Mouse (Mus musculus) brown adipose tissue, adult 24 weeks (tissue): ENCODE measurements around the gene Gm6760. TPM values are rescaled to one million over a fixed set of nuclear protein-coding genes. Genes with fewer than 3 reads are reported as not detected.

ENCODE experiments used
- H3K27ac ChIP-seq: fragments of 200-500 bp; replicated peaks from 2 replicates; pipeline ENCODE4 v1.5.1; 2012; ENCODE audit warnings: low read depth, mild to moderate bottlenecking, low read length
- H3K4me1 ChIP-seq: fragments of 200-500 bp; 2 replicates; pipeline ENCODE4 v1.6.1; 2012; ENCODE audit warnings: low read length, mixed read lengths; ENCODE audit not compliant: control insufficient read depth, insufficient read depth, insufficient read length
- H3K4me3 ChIP-seq: fragments of 200-500 bp; 2 replicates; pipeline ENCODE4 v1.5.1; 2012; ENCODE audit warnings: low read depth, mild to moderate bottlenecking, low read length, moderate library complexity; ENCODE audit not compliant: insufficient read depth
- polyA plus RNA-seq: library from polyadenylated mRNA; stranded (reverse); fragments of >200 nt; gene quantifications from 2 replicates; pipeline ENCODE4 v1.2.4, GENCODE M21; 2012; ENCODE audit not compliant: missing spikeins, insufficient read depth, insufficient read length

Gm6760 gene
- polyA plus RNA-seq: not detected in 2 replicates

GRCm38 (mm10) chrX:64152098-64152497 is at the start of gene Gm6760:
Gm6760 (minus strand) TSS chrX:64152198.
- Histone ChIP-seq H3K4me3 (no peak within 1 kb of the TSS), H3K4me1 (no peaks in the 10 kb centered on the region), H3K27ac (no peak within 1 kb of the TSS)

DNA sequence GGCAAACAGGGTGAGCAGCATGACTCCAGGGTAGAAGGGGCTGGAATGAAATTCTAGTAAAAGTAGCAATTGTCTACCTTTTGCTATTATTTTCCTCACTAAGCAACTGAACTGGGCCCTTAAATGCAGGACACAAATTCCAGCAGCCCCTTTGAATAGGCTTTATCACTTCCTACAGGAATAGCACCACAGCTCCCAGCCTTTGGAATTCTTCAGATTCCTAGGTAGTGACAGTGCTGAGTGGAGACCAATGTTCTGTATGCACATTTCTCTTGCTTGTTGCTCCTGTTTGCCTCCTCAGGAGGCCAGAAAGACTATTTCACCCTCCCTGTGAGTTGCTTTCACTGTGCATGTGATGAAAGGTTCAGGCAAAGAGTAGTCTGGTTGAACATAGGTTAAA is 29.2 kb upstream of the Gm6760 start:
- H3K4me1 ChIP-seq: no peaks in the 10 kb centered on the region
- no peak overlapping the region for H3K27ac ChIP-seq
- H3K4me3 ChIP-seq: no peak overlapping the region

DNA sequence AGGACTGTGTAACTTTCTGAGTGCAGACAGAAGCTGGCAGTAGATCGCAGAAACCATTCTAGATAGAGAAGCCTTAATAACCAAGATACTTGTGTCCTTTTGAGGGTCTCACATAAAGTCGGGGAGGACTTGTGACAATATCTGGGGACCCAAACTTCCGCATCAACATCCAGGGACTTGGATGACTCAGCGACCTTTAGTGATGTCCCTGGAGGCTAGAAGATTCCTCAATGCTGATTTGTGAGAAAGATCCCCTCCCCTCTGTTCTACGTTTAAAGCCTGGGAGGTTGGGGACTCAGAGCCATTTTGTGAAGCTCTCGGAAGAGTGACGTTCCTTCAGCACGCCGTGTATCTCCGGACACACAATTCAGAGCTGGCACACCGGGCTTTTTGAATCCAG is 21.2 kb upstream of the Gm6760 start, which contains the start of gene 3830417A13Rik:
TSS of gene 3830417A13Rik (plus strand) at position 301 of the 400 bp plus-strand sequence.
- Histone ChIP-seq H3K27ac (no peak within 1 kb of the TSS), H3K4me1 (no peaks in the 10 kb centered on the region), H3K4me3 (no peak within 1 kb of the TSS)

Other genes with a start within 250 kb of the Gm6760 start
- not detected in 2 replicates for gene 3830417A13Rik, start 21.4 kb upstream of the Gm6760 start, polyA plus RNA-seq
- 0.63 TPM in 1 of 2 replicates, not detected in the other for gene Slitrk4, start 124.8 kb upstream of the Gm6760 start, polyA plus RNA-seq